Mouse (Mus musculus) lung, embryonic 16.5 days (tissue): ENCODE data around the gene Naxd. TPM values are rescaled to one million over a fixed set of nuclear protein-coding genes. Genes with fewer than 3 reads are reported as not detected.
"Not testable (repeated sequence)": the region's sequence is repeated elsewhere in the genome, so short reads cannot be mapped to it uniquely, and the experiment has no call there.

ENCODE experiments used
- ATAC-seq: fragments of 200-750 bp; cut with Nextera tagmentation; 2 replicates; pipeline ENCODE4 v1.8.0; 2017; ENCODE audit warnings: low read depth, mild to moderate bottlenecking, moderate library complexity
- H3K27ac ChIP-seq: fragments of 300-500 bp; sonication (generic); 2 replicates; pipeline ENCODE4 v1.5.1; 2014; ENCODE audit warnings: mild to moderate bottlenecking, control low read depth, low read length
- H3K27me3 ChIP-seq: fragments of 300-500 bp; sonication (generic); 2 replicates; pipeline ENCODE4 v1.6.1; 2014; ENCODE audit warnings: low read depth, low read length, mixed read lengths; ENCODE audit not compliant: control insufficient read depth, insufficient read depth
- H3K36me3 ChIP-seq: fragments of 300-500 bp; sonication (generic); 2 replicates; pipeline ENCODE4 v1.6.1; 2014; ENCODE audit warnings: low read length; ENCODE audit not compliant: control insufficient read depth, insufficient read depth
- H3K4me1 ChIP-seq: fragments of 300-500 bp; sonication (generic); replicated peaks from 2 replicates; pipeline ENCODE4 v1.6.1; 2014; ENCODE audit warnings: low read length, mixed read lengths; ENCODE audit not compliant: control insufficient read depth, insufficient read depth
- H3K4me2 ChIP-seq: fragments of 300-500 bp; sonication (generic); 2 replicates; pipeline ENCODE4 v1.6.1; 2014; ENCODE audit warnings: low read depth, low read length, control low read depth
- H3K4me3 ChIP-seq: fragments of 300-500 bp; sonication (generic); 2 replicates; pipeline ENCODE4 v1.5.1; 2014; ENCODE audit warnings: mild to moderate bottlenecking, low read length, control low read depth
- H3K9ac ChIP-seq: fragments of 300-500 bp; sonication (generic); 2 replicates; pipeline ENCODE4 v1.6.1; 2014; ENCODE audit warnings: low read length, control low read depth
- H3K9me3 ChIP-seq: fragments of 300-500 bp; sonication (generic); 2 replicates; pipeline ENCODE4 v1.6.1; 2016; ENCODE audit warnings: low read length; ENCODE audit not compliant: control insufficient read depth
- WGBS: fragments of 180-500 bp; shearing (Covaris S2); extraction: QIAGEN DNeasy Blood & Tissue Kit; methylation state at CpG from one replicate; pipeline ENCODE4 v1.1.7; 2014; 5-methylcytosine and 5-hydroxymethylcytosine counted together
- polyA plus RNA-seq: library from polyadenylated mRNA; unstranded; fragments of >200 nt; fragmentation: Nextera tagmentation; extraction: Ambion mirVana; gene quantifications from 2 replicates; pipeline ENCODE4 v1.2.1, GENCODE M21; 2015

The Naxd gene
- polyA plus RNA-seq, 1 experiment from 2014 or later = 164 TPM

DNA sequence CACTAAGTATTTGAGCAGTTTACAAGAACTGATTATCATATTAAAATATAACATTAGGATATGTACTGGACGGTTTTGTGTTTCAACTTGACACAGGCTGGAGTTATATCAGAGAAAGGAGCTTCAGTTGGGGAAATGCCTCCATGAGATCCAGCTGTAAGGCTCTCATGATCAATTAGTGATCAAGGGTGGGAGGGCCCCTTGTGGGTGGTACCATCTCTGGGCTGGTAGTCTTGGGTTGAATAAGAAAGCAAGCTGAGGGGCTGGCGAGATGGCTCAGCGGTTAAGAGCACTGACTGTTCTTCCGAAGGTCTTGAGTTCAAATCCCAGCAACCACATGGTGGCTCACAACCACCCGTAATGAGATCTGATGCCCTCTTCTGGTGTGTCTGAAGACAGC lies 30.8 kb upstream of the Naxd start:
- not testable (repeated sequence) for H3K9ac ChIP-seq, H3K27ac ChIP-seq, ATAC-seq, H3K36me3 ChIP-seq, H3K27me3 ChIP-seq, H3K4me2 ChIP-seq, H3K4me3 ChIP-seq, H3K9me3 ChIP-seq, H3K4me1 ChIP-seq
- WGBS = 89% methylated on average over 4 of the region's 5 CpGs

DNA sequence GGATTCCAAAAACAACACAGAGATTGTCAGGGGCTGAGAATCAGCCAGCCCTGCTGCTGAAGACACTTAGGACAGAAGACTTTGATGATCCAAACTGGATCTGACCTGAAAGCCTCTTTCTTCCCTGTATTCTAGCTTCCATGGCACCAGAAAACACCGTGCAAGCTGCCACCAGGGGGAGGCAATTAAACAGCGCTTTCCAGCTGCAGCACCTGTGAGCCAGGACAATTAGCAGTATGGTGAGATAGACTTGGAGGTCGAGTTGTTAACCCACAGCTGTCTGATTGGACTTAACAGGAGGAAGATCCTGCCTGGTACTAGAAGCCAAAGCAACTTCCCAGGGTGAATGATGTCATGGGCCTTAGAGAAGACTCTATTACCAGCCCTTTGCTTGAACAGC lies 28.2 kb upstream of the Naxd start:
- Histone ChIP-seq H3K4me2 (no peak overlapping the region), H3K9ac (no peak overlapping the region), H3K4me3 (no peak overlapping the region), H3K27ac (no peak overlapping the region), H3K27me3 (no peaks in the 10 kb centered on the region), H3K36me3 (no peaks in the 10 kb centered on the region), H3K9me3 (no peaks in the 10 kb centered on the region), H3K4me1 (peaks cover 12% of the 10 kb centered on the region)
- ATAC-seq = no peak
- WGBS = 9% methylated on average over 3 of the region's 3 CpGs

DNA sequence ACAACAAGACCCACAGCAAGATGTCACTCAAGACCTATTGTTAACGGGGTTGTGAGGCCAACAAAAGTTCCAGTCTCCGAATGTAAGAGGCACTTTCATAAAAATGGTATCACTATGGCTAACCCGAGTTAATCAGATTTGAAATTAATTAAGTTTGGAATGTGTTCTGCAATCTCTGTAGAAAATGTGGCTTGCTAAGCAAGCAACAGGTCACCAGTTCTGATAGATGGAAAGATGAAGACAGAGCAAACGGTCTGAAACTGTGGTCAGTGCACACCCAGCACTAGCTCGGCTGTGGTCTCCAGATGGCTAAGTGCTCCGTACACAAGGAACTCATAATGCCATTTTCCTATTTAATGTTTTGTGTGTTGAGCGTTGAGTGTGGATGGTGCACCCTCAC lies 26.6 kb upstream of the Naxd start:
- ATAC-seq = no peak
- WGBS = 67% methylated on average over 7 of the region's 7 CpGs
- no peak overlapping the region for H3K9ac ChIP-seq

DNA sequence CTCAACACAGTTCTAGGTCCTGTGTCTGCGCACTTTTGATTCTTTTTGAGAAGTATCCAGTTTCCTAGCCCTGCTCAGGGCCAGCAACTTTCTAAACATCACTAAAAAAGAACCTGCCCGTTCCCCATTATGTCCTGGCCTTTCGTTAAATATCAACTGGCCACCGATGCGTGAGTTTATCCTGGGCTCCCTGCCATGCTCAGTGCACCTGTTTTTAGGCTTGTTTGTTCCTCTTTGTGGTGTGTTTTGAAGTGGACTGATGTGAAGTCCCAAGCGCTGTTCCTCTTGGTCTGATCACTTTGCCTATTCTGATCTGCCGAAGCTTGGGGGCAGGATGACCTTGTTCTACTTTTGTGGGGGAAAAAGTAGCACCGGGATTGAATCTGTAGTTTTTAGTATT lies 26.0 kb upstream of the Naxd start:
- Histone ChIP-seq H3K9ac (no peak overlapping the region), H3K4me3 (no peak overlapping the region), H3K9me3 (no peaks in the 10 kb centered on the region), H3K27me3 (no peaks in the 10 kb centered on the region; the same call in none of the 2 replicates), H3K36me3 (no peaks in the 10 kb centered on the region), H3K27ac (no peak overlapping the region), H3K4me1 (peaks cover 22% of the 10 kb centered on the region), H3K4me2 (no peak overlapping the region)
- 35% methylated on average over 8 of the region's 8 CpGs for WGBS
- ATAC-seq = no peak

More for the DNA sequence above, 26.6 kb upstream of the Naxd start:
- peaks cover 18% of the 10 kb centered on the region for H3K4me1 ChIP-seq
- H3K9me3 ChIP-seq = no peaks in the 10 kb centered on the region
- no peaks in the 10 kb centered on the region; the same call in none of the 2 replicates for H3K27me3 ChIP-seq
- H3K36me3 ChIP-seq = no peaks in the 10 kb centered on the region
- no peak overlapping the region for H3K27ac ChIP-seq
- no peak overlapping the region for H3K4me3 ChIP-seq
- H3K4me2 ChIP-seq = no peak overlapping the region

DNA sequence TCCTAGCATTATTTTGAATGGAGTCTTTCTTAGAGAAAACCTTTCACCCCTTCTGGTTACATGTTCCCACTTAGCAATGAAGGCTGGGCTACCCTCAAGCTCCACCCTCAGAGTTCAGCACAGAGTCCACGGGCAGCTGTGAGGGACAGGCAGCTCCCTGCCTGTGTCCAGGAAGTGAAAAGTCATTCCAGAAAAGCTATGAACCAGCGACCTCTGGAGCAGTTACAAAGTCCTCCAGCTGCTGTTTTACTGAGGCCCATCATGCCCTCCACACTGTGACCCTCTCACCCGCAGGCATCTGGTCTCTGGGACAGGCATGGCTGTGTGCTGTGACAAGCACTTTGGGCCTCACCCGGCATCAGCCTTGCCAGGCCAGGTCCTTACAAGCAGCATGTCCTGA lies 24.2 kb upstream of the Naxd start:
- H3K36me3 ChIP-seq = no peaks in the 10 kb centered on the region
- H3K27me3 ChIP-seq = no peaks in the 10 kb centered on the region; the same call in none of the 2 replicates
- peak; percentile 43 for ATAC-seq
- H3K4me3 ChIP-seq = no peak overlapping the region
- no peak overlapping the region for H3K4me2 ChIP-seq
- peak overlapping the region; percentile 11; the same call in 1 of the 2 replicates for H3K9ac ChIP-seq
- H3K9me3 ChIP-seq = no peaks in the 10 kb centered on the region
- 19% methylated on average over 4 of the region's 4 CpGs for WGBS
- peak overlapping the region; percentile 56 for H3K27ac ChIP-seq
- peaks cover 31% of the 10 kb centered on the region for H3K4me1 ChIP-seq

DNA sequence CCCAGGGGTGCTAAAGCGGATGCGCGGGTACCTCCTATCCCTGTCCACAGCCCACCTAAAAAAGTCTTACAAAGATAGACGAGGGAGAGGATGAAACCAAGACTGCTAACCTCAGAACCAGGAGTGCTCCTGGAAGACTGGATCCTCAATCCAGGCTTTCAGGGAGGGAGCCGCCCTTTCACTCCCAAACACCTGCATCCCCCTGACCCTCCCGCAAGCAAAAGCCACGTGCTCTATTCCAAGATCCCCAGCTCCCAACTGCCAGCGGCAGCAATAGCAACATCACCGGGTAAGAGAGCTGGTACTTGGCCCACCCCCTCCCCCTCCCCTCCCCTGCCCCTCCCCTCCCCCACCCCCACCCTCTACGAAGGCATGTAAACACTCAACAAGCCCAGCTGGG lies 21.9 kb upstream of the Naxd start:
- no peak overlapping the region for H3K4me3 ChIP-seq
- H3K9me3 ChIP-seq = no peaks in the 10 kb centered on the region
- no peaks in the 10 kb centered on the region for H3K36me3 ChIP-seq
- H3K4me2 ChIP-seq = no peak overlapping the region; the same call in 1 of the 2 replicates
- no peak for ATAC-seq
- H3K27me3 ChIP-seq = peaks cover 11% of the 10 kb centered on the region
- H3K9ac ChIP-seq = peak overlapping the region; percentile 27; the same call in 1 of the 2 replicates
- WGBS = 15% methylated on average over 9 of the region's 10 CpGs
- H3K4me1 ChIP-seq = peaks cover 33% of the 10 kb centered on the region
- H3K27ac ChIP-seq = no peak overlapping the region

DNA sequence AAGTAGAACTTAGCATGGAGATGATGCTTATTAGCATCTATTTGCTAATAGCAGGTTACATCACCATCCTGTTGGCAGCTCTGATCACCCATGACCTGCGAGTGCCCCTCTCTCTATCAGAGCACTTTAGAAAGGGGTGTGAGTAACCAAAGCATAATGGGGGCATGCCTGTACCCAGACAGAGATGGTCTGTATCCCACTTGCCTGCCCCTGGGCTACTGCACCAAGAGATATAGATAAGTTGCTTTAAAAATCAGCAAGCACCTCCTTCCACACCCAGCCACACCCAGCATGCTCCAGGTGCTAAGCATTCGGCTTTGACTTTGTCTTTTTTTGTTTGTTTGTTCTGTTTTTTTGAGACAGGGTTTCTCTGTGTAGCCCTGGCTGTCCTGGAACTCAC lies 21.4 kb upstream of the Naxd start:
- Histone ChIP-seq H3K4me3 (no peak overlapping the region), H3K9ac (no peak overlapping the region), H3K4me2 (peak overlapping the region; percentile 94), H3K27me3 (peaks cover 11% of the 10 kb centered on the region), H3K36me3 (no peaks in the 10 kb centered on the region), H3K9me3 (no peaks in the 10 kb centered on the region), H3K27ac (peak overlapping the region; percentile 89), H3K4me1 (peaks cover 33% of the 10 kb centered on the region)
- WGBS = 22% methylated on average over 2 of the region's 2 CpGs
- ATAC-seq = no peak

DNA sequence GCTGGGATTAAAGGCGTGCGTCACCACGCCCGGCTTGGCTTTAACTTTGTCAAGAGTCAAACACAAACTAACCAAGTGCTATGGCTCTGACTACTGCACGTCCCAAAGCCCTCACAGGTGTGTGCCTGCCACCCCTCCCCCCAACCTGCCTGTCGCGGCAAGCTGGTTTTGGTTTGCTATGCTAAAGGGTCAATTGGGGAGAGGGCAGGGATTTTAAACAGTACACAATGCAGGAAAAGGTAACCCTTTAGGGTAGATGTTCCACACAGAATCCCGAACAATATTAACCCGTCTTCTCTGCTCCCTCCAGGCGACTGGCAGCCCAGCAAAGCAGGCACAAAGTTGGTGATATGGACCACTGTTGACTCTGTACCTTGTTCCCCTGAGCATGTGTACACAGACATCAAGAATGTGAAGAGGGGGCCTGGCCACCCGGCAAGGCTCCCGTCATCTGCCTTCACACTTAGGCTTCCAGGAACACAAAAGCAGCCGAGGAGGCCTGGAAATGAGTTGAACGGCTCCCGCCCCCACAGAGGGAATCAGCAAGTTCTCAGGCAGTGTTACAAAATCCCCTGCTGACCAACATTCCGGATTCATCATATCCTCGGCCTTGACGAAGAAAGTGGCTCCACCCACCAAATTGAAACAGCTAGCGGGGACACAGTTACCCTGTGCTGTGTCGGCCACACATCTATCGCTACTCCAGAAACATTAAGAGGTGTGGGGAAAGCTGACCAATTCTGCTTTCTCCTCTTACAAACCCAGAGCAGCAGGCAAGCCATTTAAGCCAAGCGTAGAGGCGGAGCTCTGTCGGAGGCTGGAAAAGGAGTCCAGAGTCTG lies 20.7 kb upstream of the Naxd start:
- WGBS = 6% methylated on average over 24 of the region's 24 CpGs
- peak overlapping the region; percentile 94 for H3K4me2 ChIP-seq
- no peaks in the 10 kb centered on the region for H3K9me3 ChIP-seq
- ATAC-seq = peak; percentile 58
- no peaks in the 10 kb centered on the region for H3K36me3 ChIP-seq
- peak overlapping the region; percentile 89 for H3K27ac ChIP-seq
- H3K4me1 ChIP-seq = peaks cover 33% of the 10 kb centered on the region
- H3K4me3 ChIP-seq = peak overlapping the region; percentile 68
- H3K9ac ChIP-seq = peak overlapping the region; percentile 54
- peaks cover 11% of the 10 kb centered on the region for H3K27me3 ChIP-seq

DNA sequence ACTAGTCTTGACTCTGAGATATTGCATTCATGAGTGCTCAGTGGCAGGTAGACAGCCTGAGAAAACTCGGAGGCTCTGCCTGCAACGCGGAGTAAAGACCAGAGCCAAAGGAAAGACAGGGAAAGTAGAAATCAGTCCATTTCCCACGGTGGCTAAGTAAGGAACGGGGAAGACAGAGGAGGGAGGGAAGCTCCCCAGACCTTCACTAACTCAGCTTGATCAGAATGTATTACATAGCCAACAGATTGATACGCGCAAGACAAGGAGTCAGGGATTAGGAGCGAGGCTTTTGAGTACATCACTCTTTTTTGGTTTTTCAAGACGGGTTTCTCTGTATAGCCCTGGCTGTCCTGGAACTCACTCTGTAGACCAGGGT lies 20.1 kb upstream of the Naxd start:
- Histone ChIP-seq H3K9me3 (no peaks in the 10 kb centered on the region), H3K9ac (peak overlapping the region; percentile 54), H3K36me3 (no peaks in the 10 kb centered on the region), H3K27me3 (peaks cover 11% of the 10 kb centered on the region), H3K4me2 (peak overlapping the region; percentile 94), H3K4me1 (peaks cover 33% of the 10 kb centered on the region), H3K4me3 (peak overlapping the region; percentile 68), H3K27ac (peak overlapping the region; percentile 89)
- WGBS = 3% methylated on average over 9 of the region's 9 CpGs
- ATAC-seq = no peak
